Mouse (Mus musculus): Measurements from ENCODE around the gene 1810062G17Rik. TPM values are rescaled to one million over a fixed set of nuclear protein-coding genes. Genes with fewer than 3 reads are reported as not detected.

Gene 1810062G17Rik
- total RNA-seq, 4 experiments from 2014 or later = not detected

GRCm38 (mm10) chr3:36501546-36501945, 25.8 kb downstream of the 1810062G17Rik start:
- DNase-seq (ENCODE audit: low spot score in 2 of 2) = no peak

GRCm38 (mm10) chr3:36505306-36505705, 29.6 kb downstream of the 1810062G17Rik start:
- DNase-seq (ENCODE audit: low spot score in 2 of 2) = no peak

DNA sequence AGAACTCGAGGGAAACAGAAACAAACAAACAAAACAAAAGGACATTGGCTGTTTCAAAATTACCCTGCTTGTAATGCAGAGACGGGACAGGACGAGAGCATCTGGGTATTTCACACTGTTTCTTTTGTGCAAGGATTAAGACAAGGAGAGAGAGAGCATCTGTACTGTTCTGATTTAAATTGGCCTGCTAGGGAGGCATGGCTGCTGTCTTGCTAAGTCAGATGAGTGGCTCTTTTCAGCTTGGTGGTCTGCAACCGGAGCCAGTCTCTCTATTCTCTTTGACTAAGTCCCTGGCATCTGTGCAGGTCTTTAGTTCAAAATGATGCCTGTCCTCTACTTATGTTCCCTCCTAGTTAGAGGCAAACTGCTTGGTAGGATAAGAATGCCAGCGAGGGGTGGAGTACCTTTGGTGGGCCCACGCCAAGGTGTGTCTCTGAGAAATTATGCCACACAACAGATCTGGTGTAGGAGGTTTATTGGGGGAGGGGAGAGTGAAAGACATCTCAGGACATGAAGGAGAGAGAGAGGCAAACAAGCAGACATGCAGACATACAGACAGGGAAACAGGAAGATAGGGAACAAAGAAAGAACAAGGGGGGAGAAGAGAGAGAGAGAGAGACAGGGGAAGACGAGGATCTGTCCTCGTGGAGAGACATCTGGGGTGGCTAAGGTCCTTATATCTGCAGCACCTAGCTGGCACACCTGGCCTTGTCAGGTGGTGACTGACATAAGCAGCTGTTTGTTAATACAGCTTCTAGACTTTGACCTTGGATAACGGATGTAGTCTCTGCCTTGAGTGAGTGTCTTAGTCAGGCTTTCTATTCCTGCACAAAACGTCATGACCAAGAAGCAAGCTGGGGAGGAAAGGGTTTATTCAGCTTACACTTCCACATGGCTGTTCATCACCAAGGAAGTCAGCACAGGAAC, 30.3 kb downstream of the 1810062G17Rik start:
- no peak for DNase-seq (ENCODE audit: low spot score in 2 of 2)

DNA sequence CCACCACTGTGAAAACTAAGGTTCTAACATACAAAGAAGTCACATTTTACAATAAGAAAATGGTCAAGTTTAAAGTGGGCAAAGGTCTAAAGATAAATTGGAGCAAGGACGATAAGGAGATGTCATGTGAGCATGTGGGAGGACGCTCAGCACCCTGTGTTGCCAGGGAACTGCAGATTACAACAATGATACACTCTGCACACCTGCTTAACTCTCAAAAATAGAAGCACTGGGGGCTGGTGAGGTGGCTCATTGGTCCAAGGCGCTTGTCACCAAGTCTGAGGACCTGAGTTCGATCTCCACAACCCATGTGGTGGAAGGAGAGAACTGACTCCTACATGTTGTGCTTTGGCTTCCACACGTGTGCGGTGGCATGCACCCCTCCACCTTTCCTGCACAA, 35.8 kb downstream of the 1810062G17Rik start:
- DNase-seq (ENCODE audit: low spot score in 2 of 2) = no peak

GRCm38 (mm10) chr3:36516196-36516595, 40.5 kb downstream of the 1810062G17Rik start:
- DNase-seq (ENCODE audit: low spot score in 2 of 2) = no peak

DNA sequence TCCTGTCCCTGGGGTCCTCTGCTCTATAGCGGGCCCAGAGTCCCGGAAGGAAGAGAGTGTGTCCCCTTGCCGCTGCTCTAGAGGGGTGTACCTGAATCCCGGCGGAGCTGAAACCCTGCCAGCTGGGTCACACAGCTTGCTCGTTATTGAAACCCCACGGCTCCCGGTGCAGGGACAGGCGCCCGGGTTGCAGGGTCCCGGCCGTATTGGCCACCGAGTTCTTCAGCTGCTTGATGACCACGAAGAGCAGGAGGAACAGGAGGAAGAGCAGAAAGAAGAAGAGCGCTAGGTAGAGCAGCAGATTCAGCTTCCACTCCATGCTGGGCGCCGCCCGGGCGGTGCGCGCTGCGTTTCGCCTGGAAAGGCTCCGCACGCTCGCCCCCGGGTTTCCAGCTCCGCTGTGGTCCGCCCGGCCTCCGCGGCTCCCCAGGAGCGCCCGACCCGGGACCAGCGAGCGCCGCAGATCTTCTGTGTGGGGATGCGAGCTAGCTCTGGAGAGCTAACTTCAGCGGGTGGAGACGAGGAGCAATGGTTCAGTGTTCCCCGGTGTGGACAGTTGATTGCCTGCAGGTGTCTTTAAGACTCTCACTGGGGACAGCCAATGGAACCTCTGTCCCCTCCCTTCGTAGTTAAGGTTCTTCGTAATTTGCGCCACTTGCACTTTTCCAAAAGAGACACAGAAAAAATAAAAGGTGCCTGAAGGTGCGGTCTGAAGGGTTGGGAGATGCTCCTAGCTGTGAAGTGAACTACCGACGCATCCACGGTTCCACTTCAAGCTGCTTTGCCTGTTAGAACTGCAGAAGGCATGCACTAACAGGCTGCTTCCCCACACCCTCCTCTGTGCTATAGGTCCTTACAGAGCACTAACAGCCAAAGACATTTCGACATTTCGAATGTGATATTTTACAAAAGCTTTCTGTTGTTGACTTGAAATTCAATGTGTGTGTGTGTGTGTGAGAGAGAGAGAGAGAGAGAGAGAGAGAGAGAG, 45.6 kb downstream of the 1810062G17Rik start, which contains the start of gene Gm11549:
Gm11549 (minus strand) TSS at position 741 of the 988 bp plus-strand sequence.
- no peak for DNase-seq (ENCODE audit: low spot score in 2 of 2)

GRCm38 (mm10) chr3:36522137-36522536, 46.4 kb downstream of the 1810062G17Rik start:
- DNase-seq (ENCODE audit: low spot score in 2 of 2) = no peak

DNA sequence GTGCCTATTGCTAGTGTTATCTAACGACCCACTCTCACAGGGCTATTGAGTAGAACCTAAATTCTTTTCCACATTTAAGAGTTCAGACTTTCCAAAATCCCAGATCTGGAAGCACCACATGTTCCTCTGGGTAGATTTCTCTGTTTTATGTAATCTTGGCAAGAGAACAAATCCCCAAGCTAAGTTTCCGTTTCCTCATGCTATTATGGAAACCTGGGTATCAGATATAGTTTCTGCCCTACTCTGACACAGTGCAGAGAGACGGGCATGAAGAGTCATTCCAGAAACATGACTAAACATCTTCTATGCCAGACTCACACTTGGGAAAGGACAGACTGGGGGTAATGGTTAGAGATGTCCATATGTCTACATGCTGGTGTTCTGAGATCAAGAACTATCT, 48.7 kb downstream of the 1810062G17Rik start:
- DNase-seq (ENCODE audit: low spot score in 2 of 2) = no peak

DNA sequence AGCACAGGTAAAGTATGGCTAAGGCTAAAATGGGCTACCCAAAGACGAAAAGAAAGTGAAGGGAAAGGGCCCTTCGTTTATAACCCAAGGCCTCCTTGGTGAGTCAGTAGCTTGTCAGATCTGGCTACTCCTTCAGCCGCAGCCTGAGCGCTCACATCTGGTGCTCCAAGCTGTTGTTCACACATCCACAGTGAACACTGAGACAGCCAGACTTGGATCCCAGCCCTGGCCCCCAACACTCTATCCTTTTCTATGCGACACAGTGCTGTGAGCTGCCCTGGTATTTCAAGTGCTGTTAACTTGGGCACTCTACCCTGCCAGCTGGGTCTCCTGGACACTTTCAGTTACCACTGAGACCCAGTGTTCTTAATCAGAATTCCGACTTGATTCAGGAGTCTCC, 54.6 kb downstream of the 1810062G17Rik start:
- no peak for DNase-seq (ENCODE audit: low spot score in 2 of 2)

DNA sequence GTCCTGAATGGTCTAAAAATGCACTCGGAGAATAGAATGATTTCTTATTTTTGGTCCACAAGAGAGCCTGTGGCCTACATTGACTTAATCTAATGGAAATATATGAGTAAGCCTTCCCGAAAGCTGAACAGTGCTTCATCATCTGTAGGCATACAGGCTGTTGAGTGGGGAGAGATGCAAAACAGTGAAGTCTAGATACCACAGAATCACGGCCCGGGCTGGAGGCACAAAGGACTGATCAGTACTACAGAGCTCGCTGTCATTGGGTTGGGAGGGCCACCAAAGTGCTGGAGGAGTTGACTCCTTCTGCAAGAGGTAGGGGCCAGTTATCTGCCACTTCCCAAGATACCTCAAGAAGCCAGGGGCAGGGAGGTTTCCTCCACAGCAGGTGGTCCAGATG, 55.0 kb downstream of the 1810062G17Rik start:
- no peak for DNase-seq (ENCODE audit: low spot score in 2 of 2)

GRCm38 (mm10) chr3:36531242-36531641, 55.5 kb downstream of the 1810062G17Rik start:
- DNase-seq (ENCODE audit: low spot score in 2 of 2) = no peak

Small RNAs within 50 kb of the gene (microRNA-seq; reads per million reads assigned to microRNA genes)
- gene Mir7009 = not detected

Other genes starting within 250 kb of the 1810062G17Rik start
- gene Anxa5, start within 50 bp of the 1810062G17Rik start, total RNA-seq (2022) = 10 to 100 TPM; 14.4 to 39.8 (median 28.6) TPM
- not detected for gene Gm11549, start 45.9 kb downstream of the 1810062G17Rik start, total RNA-seq (2022)
- gene Exosc9, start 76.7 kb downstream of the 1810062G17Rik start, total RNA-seq (2022) = 10 to 100 TPM; 15.0 to 16.7 (median 15.4) TPM
- under 1 TPM in 1 of 4 experiments, not detected in 3; 0.16 TPM for gene Ccna2, start 96.2 kb downstream of the 1810062G17Rik start, total RNA-seq (2022)
- gene Bbs7, start 137.5 kb downstream of the 1810062G17Rik start, total RNA-seq (2022) = 1 to 10 TPM; 7.3 to 8.4 (median 8.2) TPM
- 1 to 10 TPM; 1.0 to 2.4 (median 2.0) TPM for gene Trpc3, start 214.2 kb downstream of the 1810062G17Rik start, total RNA-seq (2022)

Measured in gastrocnemius, adult 8-10 months (tissue).